Mouse (Mus musculus): ENCODE data around the gene Atf7ip. TPM values are rescaled to one million over a fixed set of nuclear protein-coding genes. Genes with fewer than 3 reads are reported as not detected.

Atf7ip gene
- polyA plus RNA-seq, 1 experiment, result 6.8 TPM

DNA sequence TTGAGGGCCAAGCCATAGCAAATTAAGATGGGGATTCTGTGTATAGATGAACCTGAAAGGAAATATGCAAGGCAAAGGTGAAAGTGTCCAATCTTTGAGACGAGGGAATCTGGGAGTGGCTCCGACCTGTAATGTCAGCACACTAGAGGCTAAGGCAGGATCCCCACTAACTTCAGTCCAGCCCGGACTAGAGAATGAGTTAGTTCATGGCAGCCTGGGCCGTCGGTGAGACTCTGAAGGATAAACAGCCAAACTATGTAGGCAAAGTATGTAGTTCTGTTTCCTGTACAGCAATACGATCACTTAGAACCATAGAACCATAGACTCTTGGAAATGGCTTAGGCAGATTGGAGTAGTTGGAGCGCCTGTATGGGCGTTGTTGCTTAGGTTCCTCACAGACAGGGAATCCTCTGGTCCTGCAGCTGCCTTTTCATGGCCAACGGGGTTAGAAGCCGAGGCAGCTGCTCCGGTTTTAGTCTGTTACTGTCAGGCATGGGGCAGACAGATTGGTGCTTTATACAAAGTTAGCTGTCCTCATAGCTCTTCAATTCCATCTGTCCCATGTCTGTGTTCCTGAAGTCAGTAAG is 39.4 kb downstream of the Atf7ip start:
- H3K4me3 ChIP-seq (ENCODE audit: insufficient read depth, poor library complexity, severe bottlenecking), result no peak overlapping the region
- no peak for TF ChIP-seq CTCF (IDR thresholded peaks at IDR 0.05; ENCODE audit: control insufficient read depth, insufficient read depth, insufficient read length)
- TF ChIP-seq USF1 (IDR thresholded peaks at IDR 0.05; ENCODE audit: low read depth), result no peak
- TF ChIP-seq CEBPB (IDR thresholded peaks at IDR 0.05; ENCODE audit: low read depth), result no peak
- TF ChIP-seq FOSL1 (IDR thresholded peaks at IDR 0.05; ENCODE audit: insufficient read depth, low read length, poor library complexity, severe bottlenecking), result no peak
- no peak for TF ChIP-seq MYOG (IDR thresholded peaks at IDR 0.05; ENCODE audit: control insufficient read depth, extremely low read depth, insufficient read length)
- no peak for TF ChIP-seq MYOD1 (IDR thresholded peaks at IDR 0.05; ENCODE audit: control insufficient read depth, insufficient read length, low read depth)
- TF ChIP-seq MAX (IDR thresholded peaks at IDR 0.05), result no peak
- H3K36me3 ChIP-seq (ENCODE audit: control insufficient read depth, insufficient read depth), result no peaks in the 10 kb centered on the region
- H3K27me3 ChIP-seq (ENCODE audit: control insufficient read depth, insufficient read depth, insufficient read length), result no peaks in the 10 kb centered on the region
- H3K79me3 ChIP-seq (ENCODE audit: low read depth), result peaks cover 61% of the 10 kb centered on the region
- no peak overlapping the region for H3ac ChIP-seq (ENCODE audit: control insufficient read depth, insufficient read length, low read depth)
- H3K79me2 ChIP-seq (ENCODE audit: control insufficient read depth, insufficient read depth), result peaks cover 100% of the 10 kb centered on the region

DNA sequence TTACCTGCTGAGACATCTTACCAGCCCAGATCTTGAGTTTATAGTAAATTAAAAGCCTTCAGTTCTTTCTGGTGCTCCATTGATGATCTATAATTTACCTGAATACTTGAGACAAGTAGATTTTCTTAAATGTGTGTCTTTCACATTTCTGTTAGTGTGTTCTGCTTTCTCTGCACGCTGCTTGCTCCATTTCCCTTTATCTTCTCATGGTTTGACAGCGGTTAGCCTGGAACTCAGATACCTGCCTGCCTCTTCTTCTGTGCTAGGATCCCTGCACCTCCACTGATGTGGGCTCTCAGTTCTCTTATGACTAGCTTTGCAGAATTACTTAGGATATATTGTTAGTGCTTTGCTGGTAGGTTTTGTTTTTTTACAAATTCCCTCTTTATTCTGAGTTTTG is 40.3 kb downstream of the Atf7ip start:
- no peak overlapping the region for H3ac ChIP-seq (ENCODE audit: control insufficient read depth, insufficient read length, low read depth)
- H3K27me3 ChIP-seq (ENCODE audit: control insufficient read depth, insufficient read depth, insufficient read length), result no peaks in the 10 kb centered on the region
- H3K36me3 ChIP-seq (ENCODE audit: control insufficient read depth, insufficient read depth), result no peaks in the 10 kb centered on the region
- no peak overlapping the region for H3K4me3 ChIP-seq (ENCODE audit: insufficient read depth, poor library complexity, severe bottlenecking)
- no peak for TF ChIP-seq CEBPB (IDR thresholded peaks at IDR 0.05; ENCODE audit: low read depth)
- no peak for TF ChIP-seq USF1 (IDR thresholded peaks at IDR 0.05; ENCODE audit: low read depth)
- no peak for TF ChIP-seq MYOD1 (IDR thresholded peaks at IDR 0.05; ENCODE audit: control insufficient read depth, insufficient read length, low read depth)
- no peak for TF ChIP-seq MYOG (IDR thresholded peaks at IDR 0.05; ENCODE audit: control insufficient read depth, extremely low read depth, insufficient read length)
- peaks cover 67% of the 10 kb centered on the region for H3K79me3 ChIP-seq (ENCODE audit: low read depth)
- peaks cover 100% of the 10 kb centered on the region for H3K79me2 ChIP-seq (ENCODE audit: control insufficient read depth, insufficient read depth)

- Histone ChIP-seq H3K4me3 (ENCODE audit: insufficient read depth, poor library complexity, severe bottlenecking) (no peak overlapping the region), H3ac (ENCODE audit: control insufficient read depth, insufficient read length, low read depth) (no peak overlapping the region), H3K27me3 (ENCODE audit: control insufficient read depth, insufficient read depth, insufficient read length) (no peaks in the 10 kb centered on the region), H3K79me2 (ENCODE audit: control insufficient read depth, insufficient read depth) (peaks cover 100% of the 10 kb centered on the region), H3K36me3 (ENCODE audit: control insufficient read depth, insufficient read depth) (no peaks in the 10 kb centered on the region), H3K79me3 (ENCODE audit: low read depth) (peaks cover 67% of the 10 kb centered on the region)
- TF ChIP-seq MAX (IDR thresholded peaks at IDR 0.05), result no peak
- no peak for TF ChIP-seq MYOG (IDR thresholded peaks at IDR 0.05; ENCODE audit: control insufficient read depth, extremely low read depth, insufficient read length)
- TF ChIP-seq FOSL1 (IDR thresholded peaks at IDR 0.05; ENCODE audit: insufficient read depth, low read length, poor library complexity, severe bottlenecking), result no peak
These were observed 41.0 kb downstream of the Atf7ip start for GRCm38 (mm10) chr6:136546987-136547386.

DNA sequence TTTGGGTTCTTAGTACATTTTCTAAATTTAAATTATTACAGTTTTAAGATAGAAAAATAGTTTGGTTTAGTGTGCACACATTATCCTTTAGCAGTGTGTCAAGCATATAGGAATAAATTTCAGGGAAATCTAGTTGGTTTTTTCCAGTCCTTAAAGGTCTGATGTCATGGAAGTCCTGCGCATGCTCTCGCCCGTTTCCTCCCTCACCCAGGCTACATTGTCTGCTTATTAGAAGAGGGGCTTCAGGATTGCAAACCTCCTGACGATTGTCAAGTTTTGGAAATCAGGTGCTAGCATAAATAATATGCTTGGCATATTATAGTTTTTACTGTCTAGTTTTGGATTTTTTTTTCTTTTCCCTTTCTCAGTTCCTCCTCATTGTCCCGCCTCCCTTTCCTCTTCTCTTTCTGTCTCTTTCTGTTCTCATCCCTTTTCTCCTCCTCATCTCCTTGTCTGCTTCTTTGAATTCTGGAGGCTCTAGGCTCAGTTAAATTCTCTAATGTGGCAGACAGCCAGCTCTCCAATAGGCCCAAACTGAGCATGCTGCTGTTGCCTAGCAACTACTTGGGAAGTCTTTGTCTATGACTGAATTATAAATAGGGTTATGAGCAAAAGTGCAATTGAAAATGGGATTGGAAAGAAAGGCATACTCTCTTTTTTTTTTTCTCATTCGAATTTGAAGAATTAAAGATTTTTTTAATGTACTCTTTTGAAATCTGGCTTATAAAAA is 42.2 kb downstream of the Atf7ip start:
- H3K27me3 ChIP-seq (ENCODE audit: control insufficient read depth, insufficient read depth, insufficient read length), result no peaks in the 10 kb centered on the region
- no peak overlapping the region for H3ac ChIP-seq (ENCODE audit: control insufficient read depth, insufficient read length, low read depth)
- peaks cover 66% of the 10 kb centered on the region for H3K79me3 ChIP-seq (ENCODE audit: low read depth)
- H3K79me2 ChIP-seq (ENCODE audit: control insufficient read depth, insufficient read depth), result peaks cover 100% of the 10 kb centered on the region
- TF ChIP-seq MAX (IDR thresholded peaks at IDR 0.05) (no peak), CEBPB (IDR thresholded peaks at IDR 0.05; ENCODE audit: low read depth) (no peak), MYOG (IDR thresholded peaks at IDR 0.05; ENCODE audit: control insufficient read depth, extremely low read depth, insufficient read length) (no peak), CTCF (IDR thresholded peaks at IDR 0.05; ENCODE audit: control insufficient read depth, insufficient read depth, insufficient read length) (no peak), USF1 (IDR thresholded peaks at IDR 0.05; ENCODE audit: low read depth) (no peak), FOSL1 (IDR thresholded peaks at IDR 0.05; ENCODE audit: insufficient read depth, low read length, poor library complexity, severe bottlenecking) (no peak), MYOD1 (IDR thresholded peaks at IDR 0.05; ENCODE audit: control insufficient read depth, insufficient read length, low read depth) (no peak)
- no peak overlapping the region for H3K4me3 ChIP-seq (ENCODE audit: insufficient read depth, poor library complexity, severe bottlenecking)
- no peaks in the 10 kb centered on the region for H3K36me3 ChIP-seq (ENCODE audit: control insufficient read depth, insufficient read depth)

GRCm38 (mm10) chr6:136548796-136549195 is 42.8 kb downstream of the Atf7ip start:
- peaks cover 64% of the 10 kb centered on the region for H3K79me3 ChIP-seq (ENCODE audit: low read depth)
- no peak overlapping the region for H3K4me3 ChIP-seq (ENCODE audit: insufficient read depth, poor library complexity, severe bottlenecking)
- no peaks in the 10 kb centered on the region for H3K27me3 ChIP-seq (ENCODE audit: control insufficient read depth, insufficient read depth, insufficient read length)
- no peak for TF ChIP-seq MYOG (IDR thresholded peaks at IDR 0.05; ENCODE audit: control insufficient read depth, extremely low read depth, insufficient read length)
- TF ChIP-seq MYOD1 (IDR thresholded peaks at IDR 0.05; ENCODE audit: control insufficient read depth, insufficient read length, low read depth), result no peak
- no peak for TF ChIP-seq FOSL1 (IDR thresholded peaks at IDR 0.05; ENCODE audit: insufficient read depth, low read length, poor library complexity, severe bottlenecking)
- TF ChIP-seq USF1 (IDR thresholded peaks at IDR 0.05; ENCODE audit: low read depth), result no peak
- no peak for TF ChIP-seq CTCF (IDR thresholded peaks at IDR 0.05; ENCODE audit: control insufficient read depth, insufficient read depth, insufficient read length)
- no peak for TF ChIP-seq CEBPB (IDR thresholded peaks at IDR 0.05; ENCODE audit: low read depth)
- no peak for TF ChIP-seq MAX (IDR thresholded peaks at IDR 0.05)
- H3K36me3 ChIP-seq (ENCODE audit: control insufficient read depth, insufficient read depth), result no peaks in the 10 kb centered on the region
- peaks cover 100% of the 10 kb centered on the region for H3K79me2 ChIP-seq (ENCODE audit: control insufficient read depth, insufficient read depth)
- no peak overlapping the region for H3ac ChIP-seq (ENCODE audit: control insufficient read depth, insufficient read length, low read depth)

- no peak for TF ChIP-seq CTCF (IDR thresholded peaks at IDR 0.05; ENCODE audit: control insufficient read depth, insufficient read depth, insufficient read length)
- H3K79me3 ChIP-seq (ENCODE audit: low read depth), result peaks cover 60% of the 10 kb centered on the region
- H3K4me3 ChIP-seq (ENCODE audit: insufficient read depth, poor library complexity, severe bottlenecking), result no peak overlapping the region
- no peaks in the 10 kb centered on the region for H3K27me3 ChIP-seq (ENCODE audit: control insufficient read depth, insufficient read depth, insufficient read length)
- no peak overlapping the region for H3ac ChIP-seq (ENCODE audit: control insufficient read depth, insufficient read length, low read depth)
- H3K36me3 ChIP-seq (ENCODE audit: control insufficient read depth, insufficient read depth), result no peaks in the 10 kb centered on the region
- H3K79me2 ChIP-seq (ENCODE audit: control insufficient read depth, insufficient read depth), result peaks cover 100% of the 10 kb centered on the region
These were observed 43.6 kb downstream of the Atf7ip start for GRCm38 (mm10) chr6:136549606-136550005.
